Mouse (Mus musculus) brown adipose tissue, adult 24 weeks (tissue): ENCODE measurements around the gene Arhgap10. TPM values are rescaled to one million over a fixed set of nuclear protein-coding genes. Genes with fewer than 3 reads are reported as not detected.

ENCODE experiments used
- H3K27ac ChIP-seq: fragments of 200-500 bp; replicated peaks from 2 replicates; pipeline ENCODE4 v1.5.1; 2012; ENCODE audit warnings: low read depth, mild to moderate bottlenecking, low read length
- H3K4me1 ChIP-seq: fragments of 200-500 bp; 2 replicates; pipeline ENCODE4 v1.6.1; 2012; ENCODE audit warnings: low read length, mixed read lengths; ENCODE audit not compliant: control insufficient read depth, insufficient read depth, insufficient read length
- H3K4me3 ChIP-seq: fragments of 200-500 bp; 2 replicates; pipeline ENCODE4 v1.5.1; 2012; ENCODE audit warnings: low read depth, mild to moderate bottlenecking, low read length, moderate library complexity; ENCODE audit not compliant: insufficient read depth
- polyA plus RNA-seq: library from polyadenylated mRNA; stranded (reverse); fragments of >200 nt; gene quantifications from 2 replicates; pipeline ENCODE4 v1.2.4, GENCODE M21; 2012; ENCODE audit not compliant: missing spikeins, insufficient read depth, insufficient read length

Arhgap10 gene
- polyA plus RNA-seq, 1 experiment, result 9.1 TPM

DNA sequence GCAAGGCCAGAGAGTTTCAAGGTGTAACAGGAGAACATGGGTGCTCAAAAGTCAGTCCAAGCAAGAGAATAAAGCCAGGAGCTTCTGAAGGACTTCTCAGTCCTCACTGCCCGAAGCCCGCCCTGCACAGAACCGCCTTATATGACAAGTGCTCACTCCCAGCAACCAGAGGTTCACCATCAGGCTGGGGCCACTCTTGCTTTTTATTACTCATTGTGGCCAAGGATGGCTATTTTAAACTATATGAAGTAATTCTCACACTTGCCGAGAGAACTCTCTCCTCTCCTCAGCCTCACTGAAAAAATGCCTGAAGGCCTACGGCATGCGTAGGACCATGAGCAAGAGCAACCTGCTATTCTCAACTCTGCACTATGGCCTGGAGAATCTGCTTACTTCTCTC, 133.7 kb downstream of the Arhgap10 start:
- no peak overlapping the region for H3K4me3 ChIP-seq
- no peak overlapping the region for H3K27ac ChIP-seq
- no peaks in the 10 kb centered on the region for H3K4me1 ChIP-seq

- Histone ChIP-seq H3K27ac (no peak overlapping the region), H3K4me1 (no peaks in the 10 kb centered on the region), H3K4me3 (no peak overlapping the region)
Observed at GRCm38 (mm10) chr8:77383671-77384070, 134.1 kb downstream of the Arhgap10 start.

DNA sequence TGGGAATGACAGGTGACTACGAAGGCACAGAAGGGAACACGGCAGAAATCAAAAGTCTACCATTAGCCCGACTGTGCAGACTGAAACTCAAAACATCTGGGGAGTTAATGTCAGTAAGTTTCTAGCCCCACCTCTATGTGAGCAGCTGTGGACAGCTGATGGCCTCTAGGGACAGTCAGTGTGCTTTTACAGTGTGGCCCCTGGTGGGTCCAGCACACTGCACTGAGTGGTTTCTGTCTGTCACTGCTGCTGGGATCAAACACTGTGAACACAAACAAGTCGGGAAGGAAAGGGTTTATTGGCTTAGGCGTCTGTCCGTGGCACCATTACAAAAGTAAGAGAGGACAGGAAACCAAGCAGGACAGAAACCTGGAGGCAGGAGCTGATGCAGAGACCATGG, 136.9 kb downstream of the Arhgap10 start:
- H3K4me3 ChIP-seq, result no peak overlapping the region
- no peak overlapping the region for H3K27ac ChIP-seq
- no peaks in the 10 kb centered on the region for H3K4me1 ChIP-seq

GRCm38 (mm10) chr8:77379300-77379699, 138.5 kb downstream of the Arhgap10 start:
- H3K4me1 ChIP-seq, result no peaks in the 10 kb centered on the region

DNA sequence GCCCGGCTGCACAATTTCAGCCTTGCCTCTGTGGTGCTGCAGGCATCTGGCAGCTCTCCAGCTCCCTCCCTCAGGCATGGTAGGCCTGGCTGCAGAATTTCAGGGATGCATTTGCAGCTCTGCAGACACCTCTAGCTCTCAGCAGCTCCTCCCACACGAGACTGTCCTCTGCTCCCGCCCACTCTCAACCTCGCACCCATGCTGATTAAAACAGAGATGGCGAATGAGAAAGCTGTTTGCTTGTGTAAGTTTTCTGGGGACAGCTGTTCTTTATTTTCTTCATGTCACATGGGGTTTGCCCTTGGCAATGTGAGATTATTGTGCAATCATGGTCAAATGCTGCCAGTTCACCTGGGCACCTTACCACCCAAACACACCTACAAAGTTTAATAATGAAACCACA, 141.3 kb downstream of the Arhgap10 start:
- no peak overlapping the region for H3K27ac ChIP-seq
- H3K4me3 ChIP-seq, result no peak overlapping the region
- no peaks in the 10 kb centered on the region for H3K4me1 ChIP-seq

More at GRCm38 (mm10) chr8:77379300-77379699, 138.5 kb downstream of the Arhgap10 start:
- no peak overlapping the region for H3K4me3 ChIP-seq
- no peak overlapping the region for H3K27ac ChIP-seq

GRCm38 (mm10) chr8:77375999-77376398, 141.8 kb downstream of the Arhgap10 start:
- H3K4me3 ChIP-seq, result no peak overlapping the region
- no peak overlapping the region for H3K27ac ChIP-seq
- H3K4me1 ChIP-seq, result no peaks in the 10 kb centered on the region

DNA sequence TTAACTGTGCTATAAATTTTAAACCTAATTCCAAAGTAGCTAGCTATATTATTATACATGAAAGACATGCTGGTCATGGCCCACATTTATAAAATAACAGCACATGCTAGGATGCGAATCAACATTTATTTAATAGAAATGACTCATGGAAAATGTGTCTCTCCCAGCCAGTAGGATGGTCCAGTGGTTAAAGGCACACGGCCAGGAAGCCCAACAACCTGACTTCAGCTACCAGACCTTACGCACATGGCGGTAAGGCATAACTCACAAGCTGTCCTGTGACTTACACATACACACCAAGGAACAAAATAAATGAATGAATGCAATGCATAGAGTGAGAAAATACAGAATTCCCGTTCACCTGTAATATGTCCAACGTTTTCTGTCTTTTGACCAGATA, 146.7 kb downstream of the Arhgap10 start:
- H3K27ac ChIP-seq, result no peak overlapping the region
- H3K4me1 ChIP-seq, result no peaks in the 10 kb centered on the region
- no peak overlapping the region for H3K4me3 ChIP-seq

DNA sequence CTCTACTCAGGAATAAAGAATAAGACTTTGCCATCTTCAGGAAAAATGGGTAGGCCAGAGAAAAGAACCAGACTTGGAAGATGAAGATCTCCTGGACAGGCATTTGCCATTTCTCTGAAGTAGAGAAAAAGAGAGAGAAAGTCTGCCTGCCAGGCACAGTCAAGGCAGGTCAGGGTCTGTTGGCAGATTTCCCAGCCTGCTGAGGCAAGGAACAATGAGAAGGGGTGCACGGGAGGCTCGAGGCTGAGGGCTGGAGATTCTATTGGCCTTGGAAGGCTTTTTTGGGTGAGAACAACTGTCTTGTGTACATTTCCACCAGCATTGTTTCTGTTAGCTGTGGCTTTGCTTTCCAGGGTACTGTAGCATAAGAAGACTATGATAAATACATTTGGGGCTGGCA, 147.4 kb downstream of the Arhgap10 start:
- Histone ChIP-seq H3K4me1 (no peaks in the 10 kb centered on the region), H3K4me3 (no peak overlapping the region), H3K27ac (no peak overlapping the region)

DNA sequence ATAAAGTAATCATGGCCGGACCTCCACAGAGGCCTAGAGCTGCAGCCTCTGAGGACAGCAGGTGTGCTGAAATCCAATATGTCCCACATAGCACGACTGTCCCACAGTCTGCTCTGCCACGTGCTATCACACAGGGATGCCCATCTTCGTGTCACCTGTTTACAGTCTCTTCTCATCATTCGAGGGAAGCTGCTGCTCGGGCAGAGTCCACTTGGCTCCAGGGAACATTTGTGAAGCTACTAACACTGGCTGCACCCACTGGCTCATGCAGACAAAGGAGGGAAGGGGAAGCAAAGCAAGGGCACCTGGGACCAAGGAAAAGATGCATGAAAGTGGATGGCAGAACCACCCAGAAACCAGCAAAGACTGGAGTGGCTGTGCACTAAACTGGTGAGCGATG, 148.1 kb downstream of the Arhgap10 start:
- Histone ChIP-seq H3K4me3 (no peak overlapping the region), H3K4me1 (no peaks in the 10 kb centered on the region), H3K27ac (no peak overlapping the region)

- Histone ChIP-seq H3K4me1 (no peaks in the 10 kb centered on the region), H3K27ac (no peak overlapping the region), H3K4me3 (no peak overlapping the region)
Observed at GRCm38 (mm10) chr8:77367091-77367490, 150.7 kb downstream of the Arhgap10 start.

DNA sequence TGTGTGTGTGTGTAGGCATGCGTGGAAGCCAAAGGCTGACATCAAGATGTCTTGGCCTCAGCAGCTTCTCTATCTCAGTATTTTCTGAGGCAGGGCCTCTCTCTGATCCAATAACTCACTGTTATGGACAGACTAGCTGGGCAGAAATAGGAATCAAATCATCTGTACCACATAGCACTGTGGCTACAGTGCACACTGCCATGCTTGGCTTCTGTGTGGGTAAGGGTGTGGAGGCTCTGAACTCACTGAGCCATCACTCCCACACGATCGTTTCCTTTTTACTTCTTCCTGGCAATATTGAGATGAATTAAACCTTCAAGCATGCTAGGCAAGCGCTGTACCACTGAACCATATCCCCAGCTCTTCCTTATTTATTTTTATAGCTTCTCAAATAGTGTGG, 151.3 kb downstream of the Arhgap10 start:
- Histone ChIP-seq H3K4me3 (no peak overlapping the region), H3K27ac (no peak overlapping the region), H3K4me1 (no peaks in the 10 kb centered on the region)

GRCm38 (mm10) chr8:77365990-77366389, 151.8 kb downstream of the Arhgap10 start:
- Histone ChIP-seq H3K4me1 (no peaks in the 10 kb centered on the region), H3K27ac (no peak overlapping the region), H3K4me3 (no peak overlapping the region)

- no peak overlapping the region for H3K4me3 ChIP-seq
- no peak overlapping the region for H3K27ac ChIP-seq
- no peaks in the 10 kb centered on the region for H3K4me1 ChIP-seq
Observed at GRCm38 (mm10) chr8:77364472-77364871, 153.3 kb downstream of the Arhgap10 start.

- Histone ChIP-seq H3K4me1 (no peaks in the 10 kb centered on the region), H3K27ac (no peak overlapping the region)
Observed at GRCm38 (mm10) chr8:77360853-77361252, 156.9 kb downstream of the Arhgap10 start.

DNA sequence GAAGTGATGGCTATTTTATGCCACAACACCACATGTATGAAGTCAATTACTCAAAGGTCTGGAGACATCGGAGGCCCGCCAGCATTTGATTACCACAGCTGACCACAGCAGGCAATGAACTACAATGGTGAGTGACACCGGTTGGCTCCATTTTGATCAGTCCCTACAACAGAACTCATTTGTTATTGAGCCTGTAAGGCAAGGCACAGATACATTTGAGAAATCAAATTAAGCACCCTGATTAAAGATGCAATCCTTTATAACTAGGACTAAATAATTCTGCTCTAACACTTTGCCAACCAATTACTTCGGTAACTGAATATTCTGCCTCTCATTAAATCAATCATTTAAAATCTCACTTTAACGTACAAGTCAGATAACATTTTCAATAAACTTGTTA, 157.3 kb downstream of the Arhgap10 start:
- Histone ChIP-seq H3K4me1 (no peaks in the 10 kb centered on the region), H3K4me3 (no peak overlapping the region), H3K27ac (no peak overlapping the region)

More at GRCm38 (mm10) chr8:77360853-77361252, 156.9 kb downstream of the Arhgap10 start:
- H3K4me3 ChIP-seq, result no peak overlapping the region

GRCm38 (mm10) chr8:77357126-77357525, 160.6 kb downstream of the Arhgap10 start:
- Histone ChIP-seq H3K4me1 (no peaks in the 10 kb centered on the region), H3K27ac (no peak overlapping the region), H3K4me3 (no peak overlapping the region)

DNA sequence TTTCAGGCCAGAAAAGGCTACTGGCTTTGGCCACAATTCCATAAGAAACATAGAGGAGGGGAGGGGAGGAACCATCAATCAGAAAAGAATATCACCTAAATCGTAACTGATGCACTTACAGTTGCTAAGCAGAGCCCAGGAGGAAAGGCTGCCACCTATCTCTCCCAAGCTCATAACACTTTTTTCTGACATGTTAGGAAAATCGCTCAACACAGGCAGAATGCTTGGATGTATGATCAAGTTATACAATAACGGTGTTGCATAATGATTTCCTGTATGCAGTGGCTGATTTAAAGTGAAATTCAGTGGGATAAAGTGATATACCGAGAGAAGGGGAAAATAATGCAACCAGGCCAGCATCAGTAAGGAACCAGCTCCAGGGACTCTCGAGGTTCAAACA, 162.4 kb downstream of the Arhgap10 start:
- Histone ChIP-seq H3K4me3 (no peak overlapping the region), H3K4me1 (no peaks in the 10 kb centered on the region), H3K27ac (no peak overlapping the region)
